Mouse (Mus musculus) kidney, adult 2 months (tissue): ENCODE measurements around the gene Apoc1.
"Not testable (repeated sequence)": the region's sequence is repeated elsewhere in the genome, so short reads cannot be mapped to it uniquely, and the experiment has no call there.

Experiments used
- CTCF ChIP-seq: fragments of 200-500 bp; conservative IDR thresholded peaks from 2 replicates; pipeline ENCODE4 v1.5.1; 2011; ENCODE audit warnings: low read depth, mild to moderate bottlenecking, control low read depth, low read length, moderate library complexity, mixed read lengths; ENCODE audit not compliant: insufficient read depth, insufficient read length
- POLR2A ChIP-seq: fragments of 200-500 bp; IDR thresholded peaks from one replicate; pipeline ENCODE4 v1.6.1; 2011; ENCODE audit warnings: low read depth, low read length, control low read depth

- TF ChIP-seq CTCF, POLR2A: not testable (repeated sequence)
These were observed 5.4 kb downstream of the Apoc1 start for GRCm38 (mm10) chr7:19686927-19687583.
